Mouse (Mus musculus) spleen, postnatal 4 days (tissue): Measurements from ENCODE around the gene Olfr808.

ENCODE experiments used
- DNase-seq, 2 experiments: peaks; one replicate each; pipeline ENCODE4 v3.0.0; 2022; ENCODE audit warnings: low spot score in 2 of 2

Gene Olfr808

GRCm38 (mm10) chr10:129765182-129765581, at the start of gene Olfr808:
Gene Olfr808, plus strand, starts transcription at chr10:129765482.
- DNase-seq: no peak

GRCm38 (mm10) chr10:129729275-129729674, 36.0 kb upstream of the Olfr808 start, which contains the start of gene Olfr805:
Gene Olfr805, minus strand, starts transcription at chr10:129729375.
- no peak for DNase-seq

DNA sequence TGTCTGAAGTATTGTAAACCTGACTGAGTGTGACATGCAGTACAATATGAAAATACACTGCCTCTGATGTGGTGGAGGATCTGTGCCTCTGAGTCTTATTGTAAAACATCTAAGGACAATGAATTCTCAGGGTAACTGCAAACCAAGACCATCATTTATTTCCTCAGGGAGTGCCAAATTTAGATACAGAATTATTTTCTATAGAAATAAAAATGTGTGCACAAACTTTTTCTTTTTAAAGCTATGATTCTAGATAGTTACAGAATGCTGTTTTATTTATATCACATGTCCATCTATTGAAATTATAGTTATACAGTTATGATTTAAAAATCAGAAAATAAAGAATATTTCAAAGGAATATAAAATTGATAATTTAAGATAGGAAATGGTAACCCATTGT, 23.5 kb upstream of the Olfr808 start, which contains the start of gene Olfr806:
Olfr806 (minus strand) TSS at position 101 of the 400 bp plus-strand sequence.
- DNase-seq: no peak

GRCm38 (mm10) chr10:129757693-129758092, 7.6 kb upstream of the Olfr808 start, which contains the start of gene Olfr807:
Gene Olfr807, minus strand, starts transcription at chr10:129757793.
- no peak for DNase-seq

DNA sequence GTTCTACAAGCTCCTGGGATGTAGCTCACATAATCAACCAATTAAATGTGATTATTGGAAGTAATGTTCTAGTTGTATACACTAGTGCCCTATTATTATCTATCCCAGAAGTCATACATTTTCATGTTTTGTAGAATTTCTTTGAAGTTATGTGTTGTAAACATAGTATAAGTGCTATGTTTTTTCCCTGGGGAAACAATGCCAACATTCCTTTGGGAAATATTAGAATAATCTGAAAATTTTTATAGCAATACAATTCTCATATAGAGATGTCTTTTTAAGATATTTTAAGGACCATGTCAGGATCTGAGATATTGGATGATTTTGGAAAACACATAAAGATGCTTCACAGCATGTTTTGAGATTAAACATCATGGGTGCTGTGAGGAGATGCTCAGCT, 9.1 kb downstream of the Olfr808 start, which contains the start of gene Olfr809:
Olfr809 (plus strand) TSS at position 301 of the 400 bp plus-strand sequence.
- no peak for DNase-seq

DNA sequence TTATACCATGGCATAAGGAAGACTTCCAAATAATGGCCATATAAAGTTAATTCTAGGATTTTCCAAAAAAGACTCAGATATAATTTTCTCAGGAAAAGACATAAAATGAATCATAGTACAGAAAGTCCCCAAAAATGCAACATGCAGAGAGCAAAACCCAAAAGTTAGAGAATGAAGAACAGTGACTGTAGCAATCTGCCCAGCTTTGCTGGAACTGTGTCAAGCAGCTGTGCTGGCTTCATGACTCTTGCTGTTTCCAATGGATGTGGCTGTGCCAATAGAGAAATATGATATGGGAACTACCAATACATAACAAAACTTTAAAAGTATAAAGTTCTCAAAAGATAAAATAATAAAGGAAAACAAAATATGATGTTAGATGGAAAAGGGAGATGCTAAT, 12.8 kb downstream of the Olfr808 start:
- DNase-seq: no peak

GRCm38 (mm10) chr10:129794817-129795216, 29.5 kb downstream of the Olfr808 start, which contains the start of gene Olfr810:
Gene Olfr810, minus strand, starts transcription at chr10:129794917.
- DNase-seq: no peak

DNA sequence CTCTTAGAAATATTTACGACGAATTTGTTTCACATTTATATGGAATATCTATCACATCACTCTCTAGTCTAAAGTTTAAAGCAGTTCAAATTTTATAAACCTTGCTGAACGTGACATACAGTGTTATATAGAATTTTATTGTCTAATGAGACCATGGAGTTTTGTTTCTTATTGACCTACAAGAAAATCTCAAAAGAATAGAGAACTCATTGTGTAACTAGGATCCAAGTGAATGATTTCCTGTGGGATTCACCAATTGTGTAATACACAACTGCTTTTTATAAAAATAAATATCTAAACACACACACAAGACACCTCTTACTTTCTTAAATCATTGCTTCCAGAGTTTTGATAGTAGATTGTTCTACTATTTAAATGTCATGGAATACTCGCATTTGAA, 39.0 kb downstream of the Olfr808 start, which contains the start of gene Olfr811:
Olfr811 (minus strand) TSS at position 101 of the 400 bp plus-strand sequence.
- no peak for DNase-seq
